Mouse (Mus musculus) brain, embryonic 14.5 days (tissue): ENCODE results near the gene Dctn3.

Experiments used
- CTCF ChIP-seq: fragments of 200-500 bp; IDR thresholded peaks from 2 replicates; pipeline ENCODE4 v1.5.1; 2012; ENCODE audit warnings: inconsistent platforms, mild to moderate bottlenecking, moderate library complexity, borderline replicate concordance; ENCODE audit not compliant: insufficient read depth, insufficient read length; ENCODE audit errors: extremely low read depth
- POLR2A ChIP-seq: fragments of 200-500 bp; IDR thresholded peaks from 2 replicates; pipeline ENCODE4 v1.6.1; 2012; ENCODE audit warnings: mild to moderate bottlenecking, inconsistent platforms, borderline replicate concordance; ENCODE audit not compliant: poor library complexity, insufficient read depth, insufficient read length, severe bottlenecking; ENCODE audit errors: extremely low read depth

GRCm38 (mm10) chr4:41682789-41683188 is 40.2 kb downstream of the Dctn3 start:
- TF ChIP-seq POLR2A (no peak), CTCF (no peak)
